Mouse (Mus musculus) cerebral cortex, adult 2 months (tissue): ENCODE measurements around the gene Utrn.

Experiments used
- WGBS: fragments of 180-500 bp; shearing (Covaris S2); methylation state at CpG from one replicate; pipeline ENCODE4 v1.1.7; 2018; 5-methylcytosine and 5-hydroxymethylcytosine counted together

Utrn gene

GRCm38 (mm10) chr10:12869029-12869671, at the start of gene Utrn:
Gene Utrn, minus strand, starts transcription at chr10:12869365.
- 1% methylated on average over 75 of the region's 77 CpGs for WGBS

GRCm38 (mm10) chr10:12917626-12918025, 48.5 kb upstream of the Utrn start:
- 73% methylated on average over 1 of the region's 1 CpGs for WGBS

GRCm38 (mm10) chr10:12916376-12916775, 47.2 kb upstream of the Utrn start:
- 83% methylated on average over 6 of the region's 6 CpGs for WGBS

DNA sequence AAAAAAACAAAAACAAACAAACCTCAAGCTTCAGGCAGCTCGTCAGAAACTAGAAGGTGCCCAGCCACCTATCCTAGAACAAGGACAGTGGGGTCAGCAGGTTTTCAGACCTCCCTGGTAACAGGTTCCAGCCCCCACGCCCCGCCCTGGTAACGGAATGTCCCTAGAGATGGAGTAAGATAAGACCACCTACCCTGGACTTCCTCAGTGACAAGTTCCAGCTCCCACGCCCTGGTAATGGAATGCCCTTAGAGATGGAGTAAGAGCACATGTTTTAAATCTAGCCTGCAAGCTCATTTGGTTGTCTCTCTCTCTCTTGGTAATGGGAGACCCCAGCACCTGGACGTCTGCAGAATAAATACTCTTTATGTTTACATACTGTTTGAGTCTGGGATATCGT, 46.7 kb upstream of the Utrn start:
- WGBS: 84% methylated on average over 7 of the region's 7 CpGs

GRCm38 (mm10) chr10:12914203-12914602, 45.0 kb upstream of the Utrn start:
- 95% methylated on average over 1 of the region's 1 CpGs for WGBS

DNA sequence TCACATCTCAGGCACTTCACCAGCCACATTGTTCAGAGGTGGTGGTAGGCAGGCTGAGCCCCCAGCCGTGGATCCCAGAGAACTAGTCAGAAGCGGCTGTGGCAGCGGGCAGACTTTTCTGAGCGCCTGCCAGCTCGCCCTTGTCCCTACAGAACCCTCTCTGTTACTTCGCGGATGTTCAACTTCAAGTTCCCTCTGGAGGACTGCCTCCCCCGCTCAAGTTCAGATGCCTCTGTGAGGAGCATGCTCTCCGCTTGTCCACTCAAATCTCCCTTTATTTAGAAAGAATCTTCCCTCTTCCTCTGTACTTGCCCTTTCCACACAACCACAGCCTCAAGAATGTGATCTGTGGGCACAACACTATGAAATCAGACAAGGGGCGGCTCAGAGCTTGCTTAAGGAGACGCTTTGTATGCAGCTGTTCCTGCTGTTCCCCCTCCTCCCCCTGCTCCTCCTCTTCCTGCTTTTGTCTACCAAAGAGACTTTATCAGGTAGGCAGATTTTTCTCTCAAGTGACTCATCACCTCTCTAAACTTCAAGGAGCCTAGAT, 42.9 kb upstream of the Utrn start:
- WGBS: 42% methylated on average over 11 of the region's 11 CpGs

- WGBS: 62% methylated on average over 13 of the region's 13 CpGs
These were observed 42.3 kb upstream of the Utrn start for GRCm38 (mm10) chr10:12911451-12911850.

GRCm38 (mm10) chr10:12909891-12910290, 40.7 kb upstream of the Utrn start:
- 100% methylated on average over 2 of the region's 2 CpGs for WGBS

DNA sequence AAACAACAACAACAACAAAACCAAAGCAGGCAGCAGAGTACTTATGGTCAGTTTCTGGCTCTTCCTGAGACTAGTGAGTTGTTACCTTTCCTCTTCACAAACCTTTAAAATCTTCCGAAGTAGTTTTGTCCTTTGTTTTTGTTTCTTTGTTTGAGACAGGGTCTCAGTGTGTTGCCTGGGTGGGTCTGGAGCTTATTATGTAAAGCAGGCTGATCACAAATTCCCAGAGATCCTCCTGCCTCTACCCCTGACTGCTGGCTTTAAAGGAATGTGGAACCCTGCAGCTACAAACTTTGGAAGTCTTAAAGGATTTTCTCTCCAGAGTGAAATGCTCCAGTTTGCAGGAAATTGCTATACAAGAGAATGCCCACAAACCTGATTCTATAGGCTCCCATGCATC, 40.0 kb upstream of the Utrn start:
- WGBS: 42% methylated on average over 1 of the region's 1 CpGs

- WGBS: 84% methylated on average over 5 of the region's 5 CpGs
These were observed 35.0 kb upstream of the Utrn start for GRCm38 (mm10) chr10:12904140-12904528.

DNA sequence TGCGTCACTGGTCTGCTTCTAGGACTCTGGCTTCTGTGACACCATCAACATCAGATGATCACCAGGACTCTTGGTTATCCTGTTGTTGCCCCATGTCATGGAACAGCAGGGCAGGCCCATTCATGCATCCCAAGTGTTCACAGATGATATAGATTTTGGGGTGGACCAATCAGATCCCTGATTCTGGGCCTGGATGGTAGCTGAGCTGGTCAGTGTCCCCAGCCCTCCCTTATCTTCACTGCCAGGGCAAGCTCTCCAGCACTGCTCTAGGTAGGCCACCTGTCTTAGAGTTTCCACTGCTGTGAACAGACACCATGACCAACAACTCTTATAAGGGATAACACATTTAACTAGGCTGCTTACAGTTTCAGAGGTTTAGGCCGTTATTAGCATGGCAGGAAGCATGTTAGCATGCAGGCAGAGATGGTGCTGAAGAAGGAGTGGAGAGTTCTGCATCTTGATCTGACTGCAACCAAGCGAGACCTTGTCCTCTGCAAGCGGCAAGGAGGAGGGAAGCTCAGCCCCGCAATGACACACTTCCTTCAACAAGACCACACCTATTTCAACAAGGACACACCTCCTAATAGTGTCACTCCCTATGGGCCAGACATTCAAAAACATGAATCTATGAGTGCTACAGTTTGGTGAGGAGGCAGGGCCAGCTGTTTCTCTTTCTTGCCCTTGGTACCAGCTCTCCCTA, 34.4 kb upstream of the Utrn start:
- 82% methylated on average over 5 of the region's 5 CpGs for WGBS

DNA sequence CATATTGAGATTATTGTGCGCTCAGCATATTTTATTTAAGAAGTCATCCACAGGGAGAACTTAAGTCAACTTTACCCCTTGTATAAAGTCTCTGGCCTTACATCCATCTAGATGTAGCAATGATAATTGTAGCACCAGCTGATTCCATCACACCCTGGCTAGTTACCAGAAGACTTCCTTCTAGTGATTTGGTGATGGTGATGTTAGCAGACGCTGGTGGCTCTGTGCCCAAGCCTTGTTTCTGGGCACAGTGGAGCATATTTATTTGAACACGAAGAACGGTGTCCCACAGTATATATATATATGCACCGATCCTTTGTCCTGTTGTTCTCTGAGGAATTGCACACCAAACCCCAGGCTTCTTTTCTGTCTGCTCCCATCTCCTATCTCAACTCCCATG, 30.7 kb upstream of the Utrn start:
- WGBS: 84% methylated on average over 5 of the region's 5 CpGs

- WGBS: 99% methylated on average over 3 of the region's 3 CpGs
These were observed 24.2 kb upstream of the Utrn start for GRCm38 (mm10) chr10:12893339-12893738.

GRCm38 (mm10) chr10:12888373-12888772, 19.2 kb upstream of the Utrn start:
- 63% methylated on average over 13 of the region's 13 CpGs for WGBS

DNA sequence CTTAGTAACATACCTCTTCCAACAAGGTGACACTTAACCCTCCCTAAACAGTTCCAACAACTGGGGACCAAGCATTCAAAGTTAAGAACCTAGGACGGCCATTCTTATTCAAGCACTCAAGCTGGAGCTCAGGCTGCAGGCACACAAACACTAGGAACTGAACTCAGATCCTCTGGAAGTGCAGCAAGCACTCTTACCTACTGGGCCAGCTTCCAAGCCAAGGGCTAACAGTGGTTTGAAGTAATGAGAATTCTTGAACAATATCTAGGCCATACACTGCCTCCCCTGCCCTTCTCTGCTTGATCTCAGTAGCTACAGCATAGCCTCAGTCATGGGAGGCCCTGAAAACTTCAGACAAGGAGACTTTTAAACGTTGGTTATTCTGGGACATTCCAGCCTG, 18.6 kb upstream of the Utrn start:
- WGBS: 71% methylated on average over 2 of the region's 2 CpGs

DNA sequence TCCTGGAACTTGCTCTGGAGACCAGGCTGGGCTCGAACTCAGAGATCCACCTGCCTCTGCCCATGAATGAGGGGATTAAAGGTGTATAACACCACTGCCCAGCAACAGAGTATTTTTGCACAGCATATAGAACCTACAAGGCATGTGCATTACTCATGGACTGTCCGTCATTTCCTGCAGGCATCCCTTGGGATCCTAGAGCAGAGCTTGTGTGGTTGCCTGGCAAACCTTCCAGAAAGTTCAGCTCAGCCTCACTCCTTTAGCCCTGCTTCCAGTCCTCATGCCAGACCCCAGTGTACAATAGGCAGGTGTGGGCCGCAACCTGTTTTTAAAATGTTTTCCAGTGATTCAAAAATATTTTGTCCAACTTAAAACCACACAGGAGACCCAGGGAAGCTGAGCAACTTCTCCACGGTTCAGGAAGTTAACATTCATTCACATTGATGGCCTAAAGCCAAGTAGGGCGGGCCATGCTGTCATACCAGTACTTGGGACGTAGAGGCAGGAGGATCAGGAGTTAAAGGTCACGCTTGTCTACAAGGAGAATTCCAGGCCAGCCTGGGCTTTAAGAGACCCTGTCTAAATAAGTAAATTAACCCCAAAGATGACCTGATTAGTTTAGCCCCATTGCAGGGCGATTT, 15.3 kb upstream of the Utrn start:
- WGBS: 72% methylated on average over 8 of the region's 8 CpGs

GRCm38 (mm10) chr10:12881911-12882310, 12.7 kb upstream of the Utrn start:
- 82% methylated on average over 4 of the region's 4 CpGs for WGBS

GRCm38 (mm10) chr10:12879313-12879695, 10.1 kb upstream of the Utrn start:
- 53% methylated on average over 3 of the region's 3 CpGs for WGBS

DNA sequence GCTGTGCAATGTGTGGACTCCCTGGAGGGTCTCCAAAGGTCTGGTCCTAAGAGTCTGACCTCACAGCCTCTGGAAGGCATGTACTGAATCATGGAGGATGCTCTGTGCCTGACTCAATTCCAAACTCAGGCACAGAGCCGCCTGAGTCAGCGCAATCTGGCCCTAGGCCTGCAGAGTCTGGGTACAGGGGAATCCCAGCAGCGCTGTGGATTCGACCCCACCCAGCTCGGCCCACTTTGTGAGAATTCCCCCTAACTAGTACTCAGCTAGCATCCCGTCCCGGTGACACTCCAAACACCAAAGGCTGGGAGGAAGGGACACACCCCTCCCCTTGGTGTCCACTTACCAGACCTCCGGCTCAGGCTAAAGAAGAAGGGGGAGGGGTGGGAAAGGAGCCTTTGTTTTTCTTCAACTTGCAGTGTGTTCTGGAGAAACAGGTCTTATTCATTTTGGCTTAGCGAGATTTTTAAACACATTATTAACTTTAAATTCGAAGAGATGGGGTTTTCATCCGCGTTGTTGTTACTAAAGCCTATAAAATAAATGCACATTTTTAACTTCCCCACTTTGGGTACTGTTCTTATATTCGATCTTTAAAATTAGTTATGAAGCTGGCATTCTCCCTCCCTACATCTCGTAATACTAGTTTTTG, 9.6 kb upstream of the Utrn start:
- WGBS: 32% methylated on average over 14 of the region's 14 CpGs

- 94% methylated on average over 3 of the region's 3 CpGs for WGBS
These were observed 7.3 kb upstream of the Utrn start for GRCm38 (mm10) chr10:12876426-12876825.

DNA sequence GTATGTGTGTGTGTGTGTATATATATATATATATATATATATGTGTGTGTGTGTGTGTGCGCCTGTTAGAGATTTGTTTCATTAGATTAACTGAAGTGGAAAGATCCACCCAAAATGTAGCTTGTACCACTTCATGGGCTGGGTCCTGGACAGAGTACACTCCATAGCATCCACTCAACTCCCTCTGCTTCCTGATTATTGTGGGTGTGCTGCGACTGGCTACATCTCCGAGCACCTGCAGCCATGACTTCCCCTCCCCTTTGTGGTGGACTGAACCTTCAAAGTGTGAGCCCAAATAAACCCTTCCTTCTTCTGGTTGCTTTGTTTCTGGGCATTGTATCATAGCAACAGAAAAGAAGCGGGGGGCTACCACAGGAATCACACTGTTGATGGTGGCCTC, 6.2 kb upstream of the Utrn start:
- 96% methylated on average over 4 of the region's 4 CpGs for WGBS

GRCm38 (mm10) chr10:12874577-12875277, 5.6 kb upstream of the Utrn start:
- WGBS: 76% methylated on average over 8 of the region's 8 CpGs
